Mouse (Mus musculus) liver, adult 2 months (tissue): ENCODE measurements around the gene Olfr1499.
A peak's percentile ranks its signal among the peaks of the same experiment; 100 is the strongest.

Experiments
- CTCF ChIP-seq: fragments of 200-500 bp; IDR thresholded peaks from 2 replicates; pipeline ENCODE4 v1.5.1; 2011; ENCODE audit warnings: low read depth, low read length, control low read depth
- POLR2A ChIP-seq: fragments of 200-500 bp; IDR thresholded peaks from 2 replicates; pipeline ENCODE4 v1.6.1; 2011; ENCODE audit warnings: low read length, control low read depth; ENCODE audit not compliant: insufficient read depth; ENCODE audit errors: extremely low read depth

- no peak for TF ChIP-seq POLR2A
- TF ChIP-seq CTCF, result peak; percentile 8; the same call in 1 of the 2 replicates
Observed at GRCm38 (mm10) chr19:13812823-13813222, 6.4 kb downstream of the Olfr1499 start.
